Mouse (Mus musculus) liver (tissue): ENCODE measurements around the gene Npm1.

Experiments used
- DNase-seq: peaks from one replicate; pipeline ENCODE4 v3.0.0-alpha.2; 2020; ENCODE audit warnings: mixed read lengths

Gene Npm1

GRCm38 (mm10) chr11:33162998-33163506 lies at the start of gene Npm1:
Gene Npm1 (minus strand): TSS chr11:33163206.
- peak; percentile 99 for DNase-seq

- no peak for DNase-seq
These were observed 44.4 kb upstream of the Npm1 start for GRCm38 (mm10) chr11:33207411-33207810.

- DNase-seq = no peak
These were observed 42.0 kb upstream of the Npm1 start for GRCm38 (mm10) chr11:33204966-33205365.

- DNase-seq = no peak
These were observed 41.3 kb upstream of the Npm1 start for GRCm38 (mm10) chr11:33204329-33204705.

DNA sequence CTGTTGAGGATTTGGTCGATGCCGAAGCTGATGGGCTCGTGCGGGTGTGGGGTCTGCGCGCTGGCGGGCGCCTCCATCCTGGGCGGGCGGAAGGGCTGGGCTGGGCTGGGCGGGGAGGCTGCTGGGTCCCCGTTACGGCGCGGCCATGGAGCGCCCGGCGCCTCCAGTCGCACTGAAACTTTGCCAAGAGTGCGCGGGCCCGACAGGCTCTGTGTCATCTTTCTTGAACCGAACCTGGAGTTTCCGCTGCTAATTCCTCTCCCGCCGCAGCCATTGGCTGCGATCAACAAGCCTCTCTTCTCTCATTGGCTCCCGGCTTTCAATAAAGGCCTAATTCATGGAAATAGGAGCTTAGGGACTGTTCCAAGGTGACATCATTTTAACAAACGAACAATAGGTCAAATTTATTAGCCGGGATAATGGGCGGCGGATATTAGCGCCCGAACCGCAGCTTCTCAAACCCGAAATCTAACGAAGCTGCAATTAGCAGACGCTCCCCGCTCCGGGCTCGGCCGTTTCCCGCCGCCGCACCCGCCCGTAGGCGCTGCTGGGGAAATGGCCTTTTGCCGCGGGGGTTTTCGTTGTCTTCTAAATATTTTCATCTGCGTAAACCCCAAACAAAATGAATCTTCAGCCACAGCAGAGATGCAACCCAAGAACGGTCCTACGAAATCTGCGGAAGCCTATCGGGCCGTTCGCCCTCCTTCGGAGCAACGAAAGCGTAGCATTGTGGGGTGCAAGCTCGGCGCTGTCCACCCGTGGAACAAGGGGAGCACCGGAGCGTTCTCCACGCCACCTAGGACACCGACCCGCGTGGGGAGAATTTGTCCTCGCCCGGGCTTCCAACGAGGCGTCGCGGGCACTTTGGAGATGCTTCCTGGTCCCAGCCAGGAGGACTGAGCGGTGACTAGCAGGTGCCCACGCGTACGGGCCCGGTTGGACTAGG lies 40.6 kb upstream of the Npm1 start, which contains the start of gene Tlx3:
Tlx3 (minus strand) TSS at position 207 of the 946 bp plus-strand sequence.
- DNase-seq = no peak

GRCm38 (mm10) chr11:33202972-33203371 lies 40.0 kb upstream of the Npm1 start:
- no peak for DNase-seq

DNA sequence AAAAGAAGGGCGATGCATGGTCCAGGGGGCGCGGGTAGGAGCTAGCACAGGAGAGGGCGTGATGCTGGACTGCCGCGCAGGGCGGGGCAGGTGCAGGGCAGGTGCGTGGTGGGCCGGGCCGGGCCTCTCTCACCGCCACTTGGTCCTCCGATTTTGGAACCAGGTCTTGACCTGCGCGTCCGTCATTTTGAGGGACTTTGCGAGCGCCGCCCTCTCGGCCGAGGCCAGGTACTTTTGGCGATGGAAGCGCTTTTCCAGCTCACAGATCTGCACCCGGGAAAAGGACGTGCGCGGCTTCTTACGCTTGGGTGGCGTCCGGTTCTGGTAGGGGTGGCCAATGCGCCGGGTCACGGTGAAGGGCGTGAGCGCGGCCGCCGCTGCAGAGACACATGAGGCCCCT lies 39.3 kb upstream of the Npm1 start:
- DNase-seq = no peak

DNA sequence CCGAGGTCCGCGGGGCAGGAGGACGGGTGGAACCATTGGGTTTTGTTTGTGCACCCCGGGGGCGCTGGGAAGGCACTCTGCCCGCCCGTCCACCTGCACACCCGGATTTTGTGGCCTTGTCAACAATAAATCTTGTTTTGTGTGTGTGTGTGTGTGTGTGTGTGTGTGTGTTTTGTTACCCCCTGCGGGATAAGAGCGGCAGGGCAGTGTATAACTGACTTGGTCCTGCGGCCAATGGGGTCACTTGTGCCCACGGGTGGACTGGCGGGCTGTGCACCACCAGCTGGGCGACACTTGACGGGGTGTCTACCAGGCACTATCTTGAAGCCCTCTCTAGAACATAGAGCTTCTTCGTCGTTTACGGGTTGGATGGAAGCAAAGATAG lies 38.6 kb upstream of the Npm1 start:
- no peak for DNase-seq

GRCm38 (mm10) chr11:33200764-33201625 lies 38.0 kb upstream of the Npm1 start:
- DNase-seq = peak; percentile 29

DNA sequence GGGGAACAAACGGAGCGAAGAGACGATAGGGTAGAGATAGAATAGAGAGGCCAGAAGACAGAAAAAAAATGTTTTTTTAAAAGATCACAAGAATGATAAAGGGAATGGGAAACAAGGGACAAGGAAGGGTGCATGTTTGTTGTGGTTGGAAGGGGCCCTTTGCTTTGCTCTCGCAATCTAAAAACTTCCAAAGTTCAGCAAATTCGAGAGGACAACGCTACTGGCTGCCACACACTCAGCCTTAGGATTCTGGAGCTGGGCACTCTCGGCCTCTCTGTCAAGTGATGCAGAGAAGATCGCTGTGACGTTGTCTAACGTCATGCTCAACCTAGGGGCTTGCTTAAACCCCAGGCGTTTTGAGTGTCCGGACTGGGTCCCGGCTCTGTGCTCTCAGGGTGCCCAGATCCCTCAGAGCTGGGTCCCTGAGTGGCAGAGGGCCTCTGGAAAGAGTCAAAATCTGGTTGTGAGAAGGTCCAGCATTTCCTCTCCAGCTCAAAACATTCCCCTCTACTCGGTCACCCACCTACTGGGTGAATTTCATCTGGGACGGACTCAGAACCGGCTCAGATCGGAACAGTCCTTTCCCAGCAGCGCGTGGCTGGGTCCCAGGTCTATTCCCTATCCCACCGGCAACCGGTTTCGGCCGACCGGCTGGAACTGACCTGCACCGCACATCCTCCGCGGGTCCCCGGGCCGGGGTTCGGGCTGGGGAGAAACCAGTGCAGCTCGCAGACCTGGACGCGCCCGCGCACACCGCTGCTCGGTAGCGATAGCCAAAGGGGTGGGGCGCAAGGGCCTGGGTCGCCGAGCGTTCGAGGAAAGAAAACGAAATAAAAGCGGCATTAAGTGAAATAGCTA lies 37.1 kb upstream of the Npm1 start:
- no peak for DNase-seq

DNA sequence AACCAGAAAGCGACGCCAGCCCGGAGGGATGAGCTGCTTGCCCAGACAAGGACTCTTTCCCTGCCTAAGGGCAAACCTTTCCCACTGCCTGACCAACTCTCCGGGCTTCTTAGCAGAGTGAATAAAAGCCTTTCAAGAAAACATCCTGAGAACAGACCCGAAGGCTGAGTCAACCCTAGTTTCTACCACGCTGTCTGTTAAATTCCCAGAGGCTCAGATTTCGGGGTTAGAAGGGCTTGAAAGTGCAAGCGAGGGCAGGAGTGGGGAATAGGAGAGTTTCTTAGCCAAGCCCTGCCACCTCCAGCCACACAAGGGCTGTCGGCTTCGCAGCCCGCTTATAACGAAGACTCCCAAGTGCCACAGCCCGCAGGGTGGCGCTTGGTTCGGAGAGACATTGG lies 36.1 kb upstream of the Npm1 start:
- no peak for DNase-seq

- no peak for DNase-seq
These were observed 35.5 kb upstream of the Npm1 start for GRCm38 (mm10) chr11:33198351-33199116.

GRCm38 (mm10) chr11:33197673-33198072 lies 34.7 kb upstream of the Npm1 start:
- no peak for DNase-seq

DNA sequence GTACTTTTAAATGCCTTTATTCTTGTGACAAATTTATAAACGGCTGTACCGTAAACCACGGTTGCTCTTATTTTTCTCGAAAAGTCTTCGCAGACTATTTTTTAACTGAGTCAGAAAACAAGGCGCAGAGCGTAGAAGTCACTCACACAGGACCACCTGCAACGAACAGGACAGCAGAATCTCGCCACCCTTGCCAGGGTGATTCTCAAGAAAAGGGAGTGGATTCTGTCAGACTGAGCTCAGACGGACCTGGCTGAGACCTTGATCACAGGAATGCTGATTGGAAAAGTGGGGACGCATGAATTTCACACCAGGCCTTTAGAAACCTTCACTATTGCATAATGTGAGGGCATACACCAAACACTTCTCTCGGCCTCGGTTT lies 34.1 kb upstream of the Npm1 start:
- no peak for DNase-seq

DNA sequence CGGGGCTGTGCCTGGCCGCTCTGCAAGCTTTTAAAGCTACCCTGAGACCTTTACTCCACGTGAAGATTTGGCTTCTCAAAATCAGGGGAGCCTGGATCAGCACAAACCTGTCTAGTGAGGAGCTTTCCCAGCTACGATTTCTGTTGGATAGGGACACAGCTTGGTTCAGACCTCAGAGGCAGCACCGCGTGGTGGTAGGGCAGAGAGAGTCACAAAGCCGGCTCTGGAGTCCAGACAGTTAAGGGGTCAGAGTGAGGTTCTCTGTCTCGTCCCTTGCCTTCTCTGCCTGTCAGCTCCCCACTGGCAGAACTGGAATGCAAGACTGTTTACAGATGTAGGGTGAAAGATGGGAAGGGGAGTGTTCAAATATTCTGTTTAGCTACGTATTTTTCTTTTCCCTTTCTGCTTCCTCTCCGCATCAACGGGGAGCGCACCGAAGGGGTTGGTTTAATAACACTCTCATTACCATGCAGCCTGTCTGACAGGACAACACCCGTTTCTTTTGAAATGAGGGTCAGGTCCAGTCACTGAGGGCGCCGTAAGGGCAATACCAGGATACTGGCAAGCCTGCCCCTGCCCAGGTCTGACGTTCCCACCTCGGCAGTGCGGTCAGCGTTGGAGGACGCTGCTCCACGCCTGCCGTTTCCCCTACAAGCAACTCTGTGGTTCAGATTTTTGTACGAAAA lies 33.6 kb upstream of the Npm1 start:
- no peak for DNase-seq

- DNase-seq = no peak
These were observed 32.8 kb upstream of the Npm1 start for GRCm38 (mm10) chr11:33195531-33196446.

DNA sequence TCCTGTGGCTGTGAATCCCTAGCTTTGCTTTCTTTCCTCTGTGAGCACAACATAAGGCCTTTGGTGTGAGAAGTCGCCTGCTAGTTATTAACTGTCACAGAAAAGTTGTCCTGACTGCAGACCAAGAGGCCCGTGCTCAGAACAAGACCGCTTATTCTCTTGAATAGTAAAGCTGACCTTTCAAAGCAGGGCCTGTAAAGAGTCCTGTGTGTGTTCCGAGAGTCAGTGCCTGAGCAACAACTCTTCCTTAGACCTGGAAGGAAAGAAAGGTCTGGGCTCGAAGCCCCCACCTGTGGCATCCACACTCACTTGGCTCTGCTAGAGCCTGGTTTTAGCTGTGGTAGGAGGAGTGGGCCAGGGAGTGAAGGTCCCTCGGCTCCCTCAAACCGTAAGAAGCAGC lies 32.1 kb upstream of the Npm1 start:
- no peak for DNase-seq

- DNase-seq = no peak
These were observed 30.7 kb upstream of the Npm1 start for GRCm38 (mm10) chr11:33193695-33194094.

GRCm38 (mm10) chr11:33181804-33182203 lies 18.8 kb upstream of the Npm1 start:
- no peak for DNase-seq

- no peak for DNase-seq
These were observed 17.7 kb upstream of the Npm1 start for GRCm38 (mm10) chr11:33180701-33181116.
